Mouse (Mus musculus): ENCODE results near the gene Slc16a10.

- no peak for TF ChIP-seq CTCF (IDR thresholded peaks at IDR 0.05; ENCODE audit: low read depth)
- no peak for TF ChIP-seq EP300 (IDR thresholded peaks at IDR 0.05; ENCODE audit: low read depth)
Measured at GRCm38 (mm10) chr10:40018261-40018860, 123.7 kb downstream of the Slc16a10 start.
